Mouse (Mus musculus) CH12.LX (cell line): ENCODE data around the gene Was.

Experiments
- CTCF ChIP-seq, 2 experiments: IDR thresholded peaks in 1 of 2; conservative IDR thresholded peaks in 1 of 2; 2 replicates each; pipeline ENCODE4 v1.5.1; 2011 to 2012; ENCODE audit warnings: low read depth in 2 of 2, low read length in 2 of 2, improper control_type of control experiment in 1 of 2, inconsistent platforms in 1 of 2, mild to moderate bottlenecking in 1 of 2, moderate library complexity in 1 of 2
- POLR2A ChIP-seq: IDR thresholded peaks from 2 replicates; pipeline ENCODE4 v1.6.1; 2011; ENCODE audit warnings: low read depth, mild to moderate bottlenecking, improper control_type of control experiment, low read length
- SIN3A ChIP-seq: IDR thresholded peaks from 2 replicates; pipeline ENCODE4 v1.6.1; 2012; ENCODE audit warnings: low read length, improper control_type of control experiment, inconsistent platforms
- USF1 ChIP-seq: IDR thresholded peaks from 2 replicates; pipeline ENCODE4 v1.6.1; 2014; ENCODE audit warnings: low read depth, mild to moderate bottlenecking, inconsistent platforms, low read length, improper control_type of control experiment

GRCm38 (mm10) chrX:8033009-8033408 is 57.3 kb downstream of the Was start:
- TF ChIP-seq USF1 (no peak), CTCF (conservative IDR thresholded peaks at IDR 0.05 in 1 of 2, IDR thresholded peaks at IDR 0.05 in 1 of 2; ENCODE audit: low read depth in 2 of 2, low read length in 2 of 2) (peak in 1 of 2 experiments; percentile 62; a peak in 3 of 4 replicates), POLR2A (no peak), SIN3A (no peak)
